Mouse (Mus musculus) heart, postnatal 25 days (tissue): ENCODE measurements around the gene Pecam1. TPM values are rescaled to one million over a fixed set of nuclear protein-coding genes. Genes with fewer than 3 reads are reported as not detected.
"Not testable (repeated sequence)": the region's sequence is repeated elsewhere in the genome, so short reads cannot be mapped to it uniquely, and the experiment has no call there.

Experiments
- DNase-seq: peaks from one replicate; pipeline ENCODE4 v3.0.0; 2022; ENCODE audit warnings: low spot score
- intact Hi-C: fragments of 180-260 bp; cut with DNase I; formaldehyde crosslinking; loops from one replicate; pipeline ENCODE4 v1.15.1; 2025
- total RNA-seq, 2 experiments: library from RNA; stranded (reverse); gene quantifications; 2 replicates each; pipeline ENCODE4 v1.2.3; 2021

Gene Pecam1
- total RNA-seq, 2 experiments from 2014 or later: 127 to 139 TPM

DNA sequence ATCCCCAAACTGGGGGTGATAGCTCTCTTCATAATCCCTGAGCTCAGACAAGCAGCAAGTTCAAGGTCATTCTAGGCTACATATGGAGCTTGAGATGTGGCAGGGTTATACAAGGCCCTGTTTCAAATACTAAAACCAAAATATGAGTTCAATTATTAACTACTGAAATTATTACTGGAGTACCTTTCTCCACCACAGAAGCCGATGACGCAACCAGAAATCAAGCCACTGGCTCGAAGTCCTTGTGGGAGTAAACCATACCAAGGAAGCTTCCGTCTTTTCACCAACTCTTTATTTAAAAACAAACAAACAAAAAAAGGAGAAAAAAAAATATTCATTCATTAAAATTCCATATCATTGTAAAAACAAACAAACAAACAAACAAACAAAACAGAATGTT lies 26.5 kb upstream of the Pecam1 start:
- DNase-seq: no peak
- intact Hi-C loops: no loop called here

GRCm38 (mm10) chr11:106773061-106773460 lies 22.6 kb upstream of the Pecam1 start:
- intact Hi-C loops: no loop called here
- no peak for DNase-seq

- intact Hi-C loops: no loop called here
- DNase-seq: no peak
These were observed 20.0 kb upstream of the Pecam1 start for GRCm38 (mm10) chr11:106770195-106770974.

DNA sequence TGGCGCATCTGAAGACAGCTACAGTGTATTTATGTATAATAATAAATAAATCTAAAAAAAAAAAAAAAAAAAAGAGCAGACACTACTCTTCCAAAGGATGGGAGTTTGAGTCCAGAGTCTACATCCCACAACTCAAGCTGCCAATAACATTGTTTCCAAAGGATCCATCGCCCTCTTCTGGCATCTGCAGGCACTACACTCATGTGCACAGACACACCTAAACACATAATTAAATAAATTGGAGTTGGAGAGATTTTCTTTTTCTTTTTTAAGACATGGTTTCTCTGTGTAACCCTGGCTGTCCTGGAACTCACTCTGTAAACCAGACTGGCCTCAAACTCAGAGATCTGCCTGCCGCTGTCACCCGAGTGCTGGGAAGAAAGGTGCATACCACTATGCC lies 17.1 kb upstream of the Pecam1 start:
- intact Hi-C loops: no loop called here
- no peak for DNase-seq

DNA sequence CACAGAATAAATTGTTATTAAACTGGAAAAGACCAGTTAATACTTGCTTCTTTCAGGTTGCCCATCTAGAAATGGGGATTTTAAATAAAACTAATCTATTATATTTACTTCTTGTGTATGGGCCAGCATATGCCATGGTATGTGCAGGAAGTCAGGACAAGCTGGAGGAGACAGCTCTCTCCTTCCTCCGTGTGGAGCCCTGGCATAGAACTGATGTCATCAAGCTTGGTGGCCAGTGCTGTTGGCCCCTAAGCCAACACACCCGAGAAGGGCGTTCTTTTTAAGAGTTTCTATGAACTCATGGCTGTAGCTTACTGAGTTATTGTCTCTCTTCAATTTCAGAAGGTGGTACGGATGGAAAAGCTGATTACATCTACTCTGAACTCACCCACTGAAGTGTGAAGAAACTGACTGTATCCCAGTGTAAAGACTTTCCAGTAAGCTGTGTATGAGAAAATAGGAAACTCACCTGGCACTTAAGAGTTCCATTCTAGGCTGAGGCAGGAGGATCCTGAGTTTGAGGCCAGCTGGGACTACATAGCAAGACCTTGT lies 16.3 kb upstream of the Pecam1 start:
- intact Hi-C loops: no loop called here
- no peak for DNase-seq

DNA sequence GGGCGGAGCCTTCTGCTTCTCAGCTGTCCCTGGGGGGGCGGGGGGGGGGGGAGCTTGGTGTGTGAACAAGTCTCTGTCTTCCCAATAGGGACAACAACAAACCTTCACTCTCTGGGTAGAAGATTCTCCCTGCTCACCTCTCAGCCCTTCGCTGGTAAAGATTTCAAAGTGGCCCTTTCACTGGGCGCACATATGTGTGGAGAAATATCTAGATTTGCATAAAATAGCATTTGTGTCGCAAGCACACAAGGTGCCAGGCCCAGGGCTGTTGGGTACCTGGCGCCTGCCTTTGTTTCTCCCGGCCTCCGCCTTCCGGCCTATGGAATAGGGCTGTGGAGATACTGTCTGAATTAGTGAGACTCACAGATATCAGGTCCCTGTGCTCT lies 12.4 kb upstream of the Pecam1 start:
- intact Hi-C loops: no loop called here

DNA sequence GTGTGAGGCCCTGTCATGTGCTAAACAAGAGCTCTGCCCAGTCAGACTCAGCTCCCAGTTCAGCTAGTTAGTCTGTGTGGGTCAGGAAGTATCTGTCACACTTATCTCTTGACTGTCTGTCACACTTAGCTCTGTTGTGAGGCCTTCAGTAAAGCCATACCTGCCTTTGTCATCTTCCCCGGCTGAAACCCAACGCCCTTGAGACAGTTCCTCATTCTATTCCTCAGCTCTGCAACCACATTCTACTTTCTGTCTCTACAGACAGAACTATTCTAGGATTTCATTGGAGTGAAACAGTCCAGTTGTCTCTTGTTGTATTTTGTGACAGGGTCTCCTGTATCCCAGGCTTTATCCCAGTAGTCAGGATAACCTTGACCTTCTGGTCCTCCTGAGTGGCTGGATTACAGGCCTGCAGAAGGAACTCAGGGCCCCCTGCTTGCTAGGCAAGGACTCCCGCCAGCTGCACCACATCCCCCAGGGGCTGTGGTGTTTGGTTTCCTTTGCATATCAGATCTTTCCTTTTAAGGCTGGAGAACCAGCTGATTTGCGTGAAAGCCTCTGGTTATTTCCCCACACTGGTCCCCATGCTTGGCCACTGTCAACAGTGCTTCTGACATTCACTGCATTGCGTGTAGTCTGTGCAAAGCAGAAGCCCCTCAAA lies 11.8 kb upstream of the Pecam1 start:
- DNase-seq: peak; percentile 15
- intact Hi-C loops: no loop called here

More for the DNA sequence above, 12.4 kb upstream of the Pecam1 start:
- no peak for DNase-seq

GRCm38 (mm10) chr11:106760511-106760910 lies 10.1 kb upstream of the Pecam1 start:
- intact Hi-C loops: no loop called here

GRCm38 (mm10) chr11:106759028-106759427 lies 8.6 kb upstream of the Pecam1 start:
- intact Hi-C loops: no loop called here
- DNase-seq: no peak

More at GRCm38 (mm10) chr11:106760511-106760910, 10.1 kb upstream of the Pecam1 start:
- DNase-seq: no peak

GRCm38 (mm10) chr11:106755583-106755982 lies 5.2 kb upstream of the Pecam1 start:
- no peak for DNase-seq
- intact Hi-C loops: no loop called here

DNA sequence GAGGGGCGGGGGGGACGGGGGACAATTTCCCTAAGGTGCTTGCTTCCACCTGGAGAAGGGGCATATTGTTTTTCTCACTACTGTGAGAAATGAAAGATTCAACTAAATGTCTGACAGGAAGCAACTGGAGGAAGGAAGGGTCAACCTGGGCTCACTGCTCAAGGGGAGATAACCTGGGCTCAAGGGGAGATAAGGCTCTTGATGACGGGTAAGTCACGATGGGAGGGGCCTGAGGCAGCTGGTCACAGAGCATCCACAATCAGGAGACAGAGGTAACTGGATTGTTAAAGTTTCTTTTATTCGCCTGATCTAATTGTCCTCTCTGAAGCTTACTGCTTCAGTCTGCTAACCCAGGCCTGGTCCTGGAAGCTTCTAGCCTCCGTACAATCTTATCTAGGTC lies 2.9 kb upstream of the Pecam1 start:
- intact Hi-C loops: no loop called here
- DNase-seq: no peak

DNA sequence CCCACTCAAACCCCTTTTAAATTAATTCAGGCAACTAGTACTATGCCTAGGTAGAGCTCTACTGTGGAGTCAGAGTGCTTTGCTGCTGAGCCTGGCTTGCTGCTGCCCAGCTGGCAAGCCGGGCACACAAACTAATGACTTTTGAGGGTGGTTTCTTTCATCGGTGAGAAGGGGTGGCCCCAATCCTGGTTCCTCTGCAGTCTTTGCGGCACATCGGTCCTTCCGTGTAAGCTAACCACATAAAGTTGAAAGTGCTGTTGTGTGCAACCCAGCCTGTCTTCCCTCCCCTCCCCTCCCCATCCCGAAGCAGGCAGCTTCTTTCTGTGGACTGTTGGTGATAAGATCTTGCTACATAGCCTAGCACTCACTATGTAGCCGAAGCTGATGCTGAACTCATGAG lies 1.7 kb upstream of the Pecam1 start:
- intact Hi-C loops: no loop called here

GRCm38 (mm10) chr11:106751039-106752018 lies 901 bp upstream of the Pecam1 start, which contains the start of gene Milr1:
TSS of gene Milr1 (plus strand) at chr11:106751226.
- no peak for DNase-seq
- intact Hi-C loops: no loop called here

More for the DNA sequence above, 1.7 kb upstream of the Pecam1 start:
- no peak for DNase-seq

DNA sequence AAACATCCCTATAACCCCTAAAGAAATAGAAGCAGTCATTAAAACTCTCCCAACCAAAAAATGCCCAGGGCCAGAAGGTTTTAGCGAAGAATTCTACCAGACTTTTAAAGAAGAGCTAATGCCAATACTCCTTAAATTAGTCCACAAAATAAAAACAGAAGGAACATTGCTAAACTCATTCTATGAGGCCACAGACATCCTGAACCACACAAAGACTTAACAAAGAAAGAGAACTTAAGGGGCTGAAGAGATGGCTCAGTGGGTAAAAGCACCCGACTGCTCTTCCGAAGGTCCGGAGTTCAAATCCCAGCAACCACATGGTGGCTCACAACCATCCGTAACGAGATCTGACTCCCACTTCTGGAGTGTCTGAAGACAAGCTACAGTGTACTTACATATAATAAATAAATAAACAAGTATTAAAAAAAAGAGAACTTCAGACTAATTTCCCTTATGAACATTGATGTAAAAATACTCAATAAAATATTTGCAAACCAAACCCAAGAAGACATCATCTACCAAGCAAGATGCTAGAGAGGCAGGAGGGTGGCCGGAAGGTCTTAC lies 789 bp downstream of the Pecam1 start:
- intact Hi-C loops: loop anchor here (10.0 kb wide), 1 partner anchor 335 kb away; no protein-coding TSS in a partner anchor

GRCm38 (mm10) chr11:106744949-106745348 lies 5.5 kb downstream of the Pecam1 start:
- intact Hi-C loops: loop anchor here (10.0 kb wide), 1 partner anchor 330 kb away; no protein-coding TSS in a partner anchor
- DNase-seq: no peak

More for the DNA sequence above, 789 bp downstream of the Pecam1 start:
- not testable (repeated sequence) for DNase-seq

DNA sequence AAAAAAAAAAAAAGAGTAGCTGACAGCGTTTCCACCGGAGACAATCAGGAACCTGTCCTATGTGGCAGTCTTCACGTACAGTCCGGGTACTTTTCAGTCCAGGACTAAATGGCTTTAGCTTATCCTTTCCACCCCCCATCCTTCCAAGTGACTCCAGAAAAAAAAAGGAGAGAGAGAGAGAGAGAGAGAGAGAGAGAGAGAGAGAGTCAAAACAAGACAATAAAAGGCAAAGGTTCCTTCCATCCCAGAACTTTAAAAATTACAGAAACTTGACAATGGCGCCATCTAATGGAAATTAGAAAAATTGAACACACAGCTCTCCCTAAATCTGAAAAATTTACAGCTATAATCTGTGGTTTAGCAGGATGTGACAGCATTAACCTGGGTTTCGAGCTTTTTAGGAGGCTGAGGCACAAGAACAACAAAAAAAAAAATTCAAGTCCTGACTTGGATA lies 8.0 kb downstream of the Pecam1 start:
- intact Hi-C loops: loop anchor here (1.0 to 10.0 kb wide), 2 partner anchors 94 to 328 kb away; no protein-coding TSS in a partner anchor
- DNase-seq: no peak

DNA sequence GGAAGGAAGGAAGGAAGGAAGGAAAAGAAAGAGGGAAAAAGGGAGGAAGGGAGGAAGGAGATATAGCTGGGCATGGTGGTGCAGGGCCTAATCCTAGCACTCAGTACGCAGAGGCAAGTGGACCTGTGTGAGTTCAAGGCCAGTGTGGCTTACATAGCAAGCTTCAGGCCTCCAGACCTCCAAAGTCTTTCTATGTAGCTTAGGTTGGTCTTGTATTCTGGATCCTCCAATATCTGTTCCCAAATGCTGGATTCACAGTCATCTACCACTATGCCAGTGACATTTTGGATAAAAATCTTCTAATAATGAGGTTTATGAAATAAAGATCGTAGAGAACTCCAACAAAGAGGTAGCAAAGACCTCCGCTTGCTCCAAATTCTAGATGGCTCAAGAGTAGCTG lies 8.6 kb downstream of the Pecam1 start:
- DNase-seq: no peak

GRCm38 (mm10) chr11:106741232-106741631 lies 9.2 kb downstream of the Pecam1 start:
- DNase-seq: no peak
- intact Hi-C loops: loop anchor here (2.0 to 10.0 kb wide), 2 partner anchors 58 to 326 kb away; no protein-coding TSS in a partner anchor

More for the DNA sequence above, 8.6 kb downstream of the Pecam1 start:
- intact Hi-C loops: loop anchor here (1.0 to 10.0 kb wide), 3 partner anchors 59 to 327 kb away; no protein-coding TSS in a partner anchor

- intact Hi-C loops: loop anchor here (2.0 to 10.0 kb wide), 2 partner anchors 58 to 326 kb away; no protein-coding TSS in a partner anchor
- not testable (repeated sequence) for DNase-seq
These were observed 9.7 kb downstream of the Pecam1 start for GRCm38 (mm10) chr11:106740724-106741123.
